Mouse (Mus musculus): Measurements from ENCODE around the gene Armh1. TPM values are rescaled to one million over a fixed set of nuclear protein-coding genes. Genes with fewer than 3 reads are reported as not detected.

The Armh1 gene
- polyA plus RNA-seq, 1 experiment from 2014 or later, result 0.86 TPM

DNA sequence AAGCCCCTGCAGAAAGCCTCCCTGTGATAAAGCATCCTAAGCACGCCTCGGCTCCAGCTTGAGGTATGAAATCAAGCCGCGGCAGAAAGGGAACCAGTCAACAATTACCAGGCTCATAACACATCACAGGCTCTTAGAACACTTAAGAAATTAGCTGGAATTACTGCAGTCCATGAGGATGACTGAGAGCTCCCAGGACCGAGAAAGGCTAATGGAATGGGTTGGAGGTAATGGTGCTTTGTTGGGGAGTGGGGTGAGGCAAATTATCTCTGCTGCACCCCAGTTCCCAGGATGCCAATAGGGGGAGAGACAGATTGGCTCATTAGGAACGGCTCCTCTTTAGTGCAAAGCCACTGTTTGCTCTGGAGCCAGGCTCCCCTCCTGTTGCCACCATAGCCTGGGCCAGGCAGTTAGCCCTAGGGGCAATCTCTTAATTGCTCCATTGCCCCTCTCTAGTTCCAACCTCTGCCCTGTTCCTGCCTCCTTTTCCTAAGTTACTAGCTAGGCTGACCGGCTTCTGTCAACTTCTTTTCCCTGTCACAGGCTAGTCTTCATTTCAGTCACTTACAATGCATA lies 17.7 kb downstream of the Armh1 start:
- ATAC-seq (ENCODE audit: low read depth), result peak; percentile 56; the same call in 1 of the 2 replicates
- no peak overlapping the region for H3K9ac ChIP-seq (replicated peaks; ENCODE audit: low read depth, low read length)
- no peak overlapping the region for H3K4me3 ChIP-seq (ENCODE audit: low read depth, low read length)
- 12% methylated on average over 7 of the region's 7 CpGs for WGBS
- H3K27me3 ChIP-seq (ENCODE audit: control insufficient read depth, insufficient read depth, low read length), result no peaks in the 10 kb centered on the region
- no peaks in the 10 kb centered on the region for H3K36me3 ChIP-seq (ENCODE audit: control insufficient read depth, insufficient read depth, low read length)
- H3K27ac ChIP-seq (ENCODE audit: low read depth, low read length), result no peak overlapping the region; the same call in 1 of the 2 replicates
- H3K4me2 ChIP-seq (ENCODE audit: low read depth, low read length), result no peak overlapping the region
- H3K9me3 ChIP-seq (ENCODE audit: control insufficient read depth, low read length), result no peaks in the 10 kb centered on the region
- no peaks in the 10 kb centered on the region; the same call in 1 of the 2 replicates for H3K4me1 ChIP-seq (ENCODE audit: control insufficient read depth, insufficient read depth, low read length)

GRCm38 (mm10) chr4:117231208-117231607 lies 20.7 kb downstream of the Armh1 start:
- Histone ChIP-seq H3K27me3 (ENCODE audit: control insufficient read depth, insufficient read depth, low read length) (no peaks in the 10 kb centered on the region), H3K9me3 (ENCODE audit: control insufficient read depth, low read length) (no peaks in the 10 kb centered on the region), H3K9ac (replicated peaks; ENCODE audit: low read depth, low read length) (no peak overlapping the region), H3K27ac (ENCODE audit: low read depth, low read length) (no peak overlapping the region), H3K4me2 (ENCODE audit: low read depth, low read length) (no peak overlapping the region), H3K4me1 (ENCODE audit: control insufficient read depth, insufficient read depth, low read length) (no peaks in the 10 kb centered on the region; the same call in 1 of the 2 replicates), H3K4me3 (ENCODE audit: low read depth, low read length) (no peak overlapping the region), H3K36me3 (ENCODE audit: control insufficient read depth, insufficient read depth, low read length) (no peaks in the 10 kb centered on the region)
- ATAC-seq (ENCODE audit: low read depth), result no peak
- WGBS, result 81% methylated on average over 2 of the region's 2 CpGs

- 59% methylated on average over 10 of the region's 10 CpGs for WGBS
- H3K4me2 ChIP-seq (ENCODE audit: low read depth, low read length), result no peak overlapping the region
- no peaks in the 10 kb centered on the region for H3K36me3 ChIP-seq (ENCODE audit: control insufficient read depth, insufficient read depth, low read length)
- H3K27me3 ChIP-seq (ENCODE audit: control insufficient read depth, insufficient read depth, low read length), result no peaks in the 10 kb centered on the region
- H3K9ac ChIP-seq (replicated peaks; ENCODE audit: low read depth, low read length), result no peak overlapping the region
- ATAC-seq (ENCODE audit: low read depth), result no peak
- H3K9me3 ChIP-seq (ENCODE audit: control insufficient read depth, low read length), result no peaks in the 10 kb centered on the region
- no peak overlapping the region for H3K4me3 ChIP-seq (ENCODE audit: low read depth, low read length)
- H3K27ac ChIP-seq (ENCODE audit: low read depth, low read length), result no peak overlapping the region
- H3K4me1 ChIP-seq (ENCODE audit: control insufficient read depth, insufficient read depth, low read length), result no peaks in the 10 kb centered on the region; the same call in 1 of the 2 replicates
These were observed 21.6 kb downstream of the Armh1 start for GRCm38 (mm10) chr4:117230331-117230730.

- no peak overlapping the region for H3K27ac ChIP-seq (ENCODE audit: low read depth, low read length)
- no peak overlapping the region for H3K4me3 ChIP-seq (ENCODE audit: low read depth, low read length)
- H3K27me3 ChIP-seq (ENCODE audit: control insufficient read depth, insufficient read depth, low read length), result no peaks in the 10 kb centered on the region
- no peaks in the 10 kb centered on the region; the same call in 1 of the 2 replicates for H3K4me1 ChIP-seq (ENCODE audit: control insufficient read depth, insufficient read depth, low read length)
- no peaks in the 10 kb centered on the region for H3K36me3 ChIP-seq (ENCODE audit: control insufficient read depth, insufficient read depth, low read length)
- H3K9ac ChIP-seq (replicated peaks; ENCODE audit: low read depth, low read length), result no peak overlapping the region
- H3K9me3 ChIP-seq (ENCODE audit: control insufficient read depth, low read length), result no peaks in the 10 kb centered on the region
- no peak overlapping the region for H3K4me2 ChIP-seq (ENCODE audit: low read depth, low read length)
- 82% methylated on average over 15 of the region's 15 CpGs for WGBS
- no peak for ATAC-seq (ENCODE audit: low read depth)
These were observed 22.3 kb downstream of the Armh1 start for GRCm38 (mm10) chr4:117229590-117229989.

- H3K27ac ChIP-seq (ENCODE audit: low read depth, low read length), result no peak overlapping the region
- no peaks in the 10 kb centered on the region for H3K27me3 ChIP-seq (ENCODE audit: control insufficient read depth, insufficient read depth, low read length)
- no peak for ATAC-seq (ENCODE audit: low read depth)
- H3K36me3 ChIP-seq (ENCODE audit: control insufficient read depth, insufficient read depth, low read length), result no peaks in the 10 kb centered on the region
- H3K9me3 ChIP-seq (ENCODE audit: control insufficient read depth, low read length), result no peaks in the 10 kb centered on the region
- no peak overlapping the region for H3K9ac ChIP-seq (replicated peaks; ENCODE audit: low read depth, low read length)
- H3K4me3 ChIP-seq (ENCODE audit: low read depth, low read length), result no peak overlapping the region
- no peaks in the 10 kb centered on the region for H3K4me1 ChIP-seq (ENCODE audit: control insufficient read depth, insufficient read depth, low read length)
- H3K4me2 ChIP-seq (ENCODE audit: low read depth, low read length), result no peak overlapping the region
These were observed 26.7 kb downstream of the Armh1 start for GRCm38 (mm10) chr4:117225250-117225649.

- H3K4me1 ChIP-seq (ENCODE audit: control insufficient read depth, insufficient read depth, low read length), result no peaks in the 10 kb centered on the region
- H3K36me3 ChIP-seq (ENCODE audit: control insufficient read depth, insufficient read depth, low read length), result no peaks in the 10 kb centered on the region
- H3K4me3 ChIP-seq (ENCODE audit: low read depth, low read length), result no peak overlapping the region
- 71% methylated on average over 8 of the region's 8 CpGs for WGBS
- no peak overlapping the region for H3K27ac ChIP-seq (ENCODE audit: low read depth, low read length)
- no peak overlapping the region for H3K9ac ChIP-seq (replicated peaks; ENCODE audit: low read depth, low read length)
- no peaks in the 10 kb centered on the region for H3K9me3 ChIP-seq (ENCODE audit: control insufficient read depth, low read length)
- no peak overlapping the region for H3K4me2 ChIP-seq (ENCODE audit: low read depth, low read length)
- no peak for ATAC-seq (ENCODE audit: low read depth)
- no peaks in the 10 kb centered on the region for H3K27me3 ChIP-seq (ENCODE audit: control insufficient read depth, insufficient read depth, low read length)
These were observed 27.8 kb downstream of the Armh1 start for GRCm38 (mm10) chr4:117224122-117224521.

- H3K9me3 ChIP-seq (ENCODE audit: control insufficient read depth, low read length), result no peaks in the 10 kb centered on the region
- no peak overlapping the region for H3K9ac ChIP-seq (replicated peaks; ENCODE audit: low read depth, low read length)
- H3K27ac ChIP-seq (ENCODE audit: low read depth, low read length), result no peak overlapping the region
- no peak overlapping the region for H3K4me2 ChIP-seq (ENCODE audit: low read depth, low read length)
- H3K4me3 ChIP-seq (ENCODE audit: low read depth, low read length), result no peak overlapping the region
- no peaks in the 10 kb centered on the region for H3K4me1 ChIP-seq (ENCODE audit: control insufficient read depth, insufficient read depth, low read length)
- ATAC-seq (ENCODE audit: low read depth), result no peak
- H3K36me3 ChIP-seq (ENCODE audit: control insufficient read depth, insufficient read depth, low read length), result no peaks in the 10 kb centered on the region
- WGBS, result 7% methylated on average over 5 of the region's 5 CpGs
- no peaks in the 10 kb centered on the region for H3K27me3 ChIP-seq (ENCODE audit: control insufficient read depth, insufficient read depth, low read length)
These were observed 28.9 kb downstream of the Armh1 start for GRCm38 (mm10) chr4:117223001-117223400.

GRCm38 (mm10) chr4:117221836-117222235 lies 30.1 kb downstream of the Armh1 start:
- H3K4me1 ChIP-seq (ENCODE audit: control insufficient read depth, insufficient read depth, low read length), result no peaks in the 10 kb centered on the region
- ATAC-seq (ENCODE audit: low read depth), result no peak
- H3K9me3 ChIP-seq (ENCODE audit: control insufficient read depth, low read length), result no peaks in the 10 kb centered on the region
- no peak overlapping the region for H3K4me3 ChIP-seq (ENCODE audit: low read depth, low read length)
- H3K9ac ChIP-seq (replicated peaks; ENCODE audit: low read depth, low read length), result no peak overlapping the region
- no peaks in the 10 kb centered on the region for H3K27me3 ChIP-seq (ENCODE audit: control insufficient read depth, insufficient read depth, low read length)
- no peak overlapping the region for H3K27ac ChIP-seq (ENCODE audit: low read depth, low read length)
- WGBS, result 88% methylated on average over 9 of the region's 9 CpGs
- no peak overlapping the region for H3K4me2 ChIP-seq (ENCODE audit: low read depth, low read length)
- no peaks in the 10 kb centered on the region for H3K36me3 ChIP-seq (ENCODE audit: control insufficient read depth, insufficient read depth, low read length)

- 80% methylated on average over 9 of the region's 9 CpGs for WGBS
- Histone ChIP-seq H3K9ac (replicated peaks; ENCODE audit: low read depth, low read length) (no peak overlapping the region), H3K4me3 (ENCODE audit: low read depth, low read length) (no peak overlapping the region)
These were observed 31.0 kb downstream of the Armh1 start for GRCm38 (mm10) chr4:117220741-117221515.

More at GRCm38 (mm10) chr4:117220741-117221515, 31.0 kb downstream of the Armh1 start:
- no peaks in the 10 kb centered on the region for H3K36me3 ChIP-seq (ENCODE audit: control insufficient read depth, insufficient read depth, low read length)
- ATAC-seq (ENCODE audit: low read depth), result no peak
- H3K27ac ChIP-seq (ENCODE audit: low read depth, low read length), result no peak overlapping the region
- H3K27me3 ChIP-seq (ENCODE audit: control insufficient read depth, insufficient read depth, low read length), result no peaks in the 10 kb centered on the region
- no peaks in the 10 kb centered on the region for H3K4me1 ChIP-seq (ENCODE audit: control insufficient read depth, insufficient read depth, low read length)
- no peak overlapping the region for H3K4me2 ChIP-seq (ENCODE audit: low read depth, low read length)
- H3K9me3 ChIP-seq (ENCODE audit: control insufficient read depth, low read length), result no peaks in the 10 kb centered on the region
